Mouse (Mus musculus) ES-Bruce4 (cell line): ENCODE data around the gene Ch25h.

Experiments used
- CTCF ChIP-seq: IDR thresholded peaks from one replicate; pipeline ENCODE4 v1.8.1; 2011; ENCODE audit warnings: low read depth, low read length
- EP300 ChIP-seq: IDR thresholded peaks from 2 replicates; pipeline ENCODE4 v1.6.1; 2011; ENCODE audit warnings: low read depth, low read length; ENCODE audit not compliant: insufficient read depth
- POLR2A ChIP-seq: IDR thresholded peaks from one replicate; pipeline ENCODE4 v1.8.1; 2011; ENCODE audit warnings: low read length; ENCODE audit not compliant: insufficient read depth

DNA sequence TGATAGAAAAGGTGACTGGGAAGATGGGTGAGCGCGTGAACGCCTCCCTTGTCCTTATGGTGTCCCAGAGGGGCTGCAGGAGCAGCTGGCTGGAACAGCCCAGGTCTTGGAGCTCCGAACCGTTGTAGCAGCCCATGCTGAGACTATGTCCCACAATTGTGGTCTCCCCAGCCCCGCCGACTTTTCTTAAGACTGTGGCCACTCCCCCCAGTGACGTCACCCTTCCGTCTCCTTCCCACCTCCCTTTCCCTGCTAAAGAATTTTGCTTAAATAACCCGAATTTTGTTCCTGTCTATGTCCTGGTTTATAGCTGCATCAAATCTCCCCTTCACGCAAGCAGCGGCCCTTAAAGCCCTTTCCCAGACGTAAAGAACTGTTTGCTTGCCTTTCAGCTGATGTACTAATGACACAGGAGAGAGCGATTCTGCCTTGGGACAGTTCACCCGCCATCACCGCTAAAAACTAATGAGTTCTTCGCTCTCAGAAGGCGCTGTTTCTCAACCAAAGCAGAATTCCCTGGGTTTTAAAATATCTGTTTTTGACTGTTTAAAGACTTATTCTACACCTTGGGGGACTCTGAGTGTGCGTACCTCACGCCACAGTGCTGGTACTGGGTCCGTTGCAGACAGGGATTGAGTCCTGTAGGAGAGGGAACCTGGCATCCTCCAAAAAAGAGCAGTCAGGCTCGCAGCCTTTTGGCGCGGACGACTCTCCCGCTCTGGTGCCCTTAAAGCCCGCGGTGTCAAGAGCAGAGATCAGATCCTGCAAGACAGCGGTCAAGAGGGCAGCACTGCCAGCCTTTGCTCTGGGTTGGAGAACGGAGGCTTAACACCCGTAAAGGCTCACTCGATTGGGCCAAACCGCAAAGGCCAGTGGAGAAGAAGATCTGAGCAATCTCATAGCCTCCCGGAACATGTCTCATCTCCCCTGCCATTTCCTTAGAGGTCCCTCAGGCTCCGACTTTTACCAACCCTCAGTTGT, at the start of gene Ch25h:
- TF ChIP-seq CTCF (no peak), POLR2A (no peak), EP300 (no peak)
